Mouse (Mus musculus): ENCODE data around the gene Tef.

Tef gene

DNA sequence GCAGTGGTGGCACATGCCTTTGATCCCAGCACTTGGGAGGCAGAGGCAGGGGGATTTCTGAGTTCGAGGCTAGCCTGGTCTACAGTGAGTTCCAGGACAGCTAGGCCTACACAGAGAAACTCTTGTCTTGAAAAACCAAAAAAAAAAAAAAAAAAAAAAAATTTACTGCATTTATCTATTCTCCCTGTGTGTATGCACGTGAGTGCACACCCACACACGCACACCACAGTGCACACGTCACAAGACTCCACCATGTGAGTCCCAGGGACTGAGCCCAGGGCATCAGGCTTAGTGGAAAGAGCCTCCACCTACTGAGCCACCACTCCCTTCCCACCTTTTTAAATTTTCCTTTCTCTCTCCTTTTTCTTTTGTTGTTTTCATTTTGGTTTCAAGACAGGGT is 28.3 kb downstream of the Tef start:
- no peak for DNase-seq

DNA sequence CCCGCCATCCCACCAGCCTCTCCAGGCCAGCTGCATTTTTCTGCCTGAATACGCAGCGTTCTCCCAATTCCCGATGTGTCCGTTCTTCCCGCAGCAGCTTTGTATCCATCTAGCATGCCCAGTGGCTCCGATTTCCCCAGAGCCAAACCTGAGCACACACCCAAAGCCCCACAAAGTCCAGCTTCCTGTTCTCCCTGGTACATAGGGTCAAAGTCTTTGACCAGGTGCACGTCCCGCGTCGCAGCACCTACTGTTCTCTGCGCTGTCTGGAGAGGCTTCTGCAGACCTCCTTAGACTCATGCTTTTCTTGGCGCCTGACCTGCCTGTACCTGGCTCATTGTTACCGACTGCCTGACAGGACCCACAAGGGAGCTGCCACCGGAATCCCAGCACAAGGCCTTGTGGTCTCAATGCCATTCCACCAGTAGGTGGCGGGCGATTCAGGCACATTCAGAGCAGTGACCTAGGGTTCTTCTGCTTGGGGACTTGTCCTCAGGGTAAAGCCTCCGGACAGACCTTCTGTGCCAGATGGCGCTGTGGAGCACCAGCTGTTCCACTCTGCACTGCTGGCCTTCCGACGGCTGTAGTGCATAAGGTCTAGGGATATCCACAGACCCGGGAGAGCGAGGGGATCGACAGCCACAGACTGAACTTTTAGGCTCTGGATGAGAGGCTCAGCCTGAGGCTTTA is 29.1 kb downstream of the Tef start:
- peak; percentile 93 to 95 for DNase-seq

DNA sequence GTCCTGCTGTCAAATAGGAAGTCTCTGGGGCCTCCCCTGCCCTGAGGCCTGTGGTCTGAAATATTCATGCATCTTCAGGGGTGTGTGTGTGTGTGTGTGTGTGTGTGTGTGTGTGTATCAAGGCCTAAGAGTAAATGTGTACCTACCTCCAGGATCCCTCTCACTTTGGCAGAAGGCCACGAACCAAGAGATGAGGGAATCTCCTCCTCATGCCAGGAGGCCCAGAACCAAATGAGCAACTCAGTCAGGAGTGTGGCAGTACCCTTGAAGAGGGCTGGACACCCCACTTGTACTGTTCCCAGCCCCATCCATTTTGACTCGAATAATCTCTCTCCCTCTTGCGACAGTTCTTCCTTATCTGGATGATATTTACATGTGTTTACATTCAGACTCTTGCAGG is 30.0 kb downstream of the Tef start:
- peak in 1 of 2 experiments; percentile 36 for DNase-seq

DNA sequence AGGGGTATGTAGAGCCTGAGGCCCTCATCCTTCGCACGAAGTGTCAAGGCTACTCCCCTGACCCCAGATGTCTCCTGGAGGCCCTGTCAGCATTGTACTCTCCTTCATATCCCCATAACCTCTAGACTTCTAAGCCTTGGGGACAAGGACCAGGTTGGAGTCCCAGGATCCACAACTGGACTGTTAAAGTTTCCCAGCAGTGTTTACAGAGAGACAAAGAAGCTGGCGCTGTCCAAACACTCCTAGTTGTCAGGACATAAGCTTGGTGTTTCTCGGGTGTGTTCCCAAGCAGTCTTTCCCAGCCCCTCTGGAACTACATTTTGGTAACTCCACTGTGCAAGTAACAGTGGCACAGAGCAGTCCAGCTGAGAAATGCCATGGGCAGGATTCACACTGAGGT is 31.3 kb downstream of the Tef start:
- no peak for DNase-seq

DNA sequence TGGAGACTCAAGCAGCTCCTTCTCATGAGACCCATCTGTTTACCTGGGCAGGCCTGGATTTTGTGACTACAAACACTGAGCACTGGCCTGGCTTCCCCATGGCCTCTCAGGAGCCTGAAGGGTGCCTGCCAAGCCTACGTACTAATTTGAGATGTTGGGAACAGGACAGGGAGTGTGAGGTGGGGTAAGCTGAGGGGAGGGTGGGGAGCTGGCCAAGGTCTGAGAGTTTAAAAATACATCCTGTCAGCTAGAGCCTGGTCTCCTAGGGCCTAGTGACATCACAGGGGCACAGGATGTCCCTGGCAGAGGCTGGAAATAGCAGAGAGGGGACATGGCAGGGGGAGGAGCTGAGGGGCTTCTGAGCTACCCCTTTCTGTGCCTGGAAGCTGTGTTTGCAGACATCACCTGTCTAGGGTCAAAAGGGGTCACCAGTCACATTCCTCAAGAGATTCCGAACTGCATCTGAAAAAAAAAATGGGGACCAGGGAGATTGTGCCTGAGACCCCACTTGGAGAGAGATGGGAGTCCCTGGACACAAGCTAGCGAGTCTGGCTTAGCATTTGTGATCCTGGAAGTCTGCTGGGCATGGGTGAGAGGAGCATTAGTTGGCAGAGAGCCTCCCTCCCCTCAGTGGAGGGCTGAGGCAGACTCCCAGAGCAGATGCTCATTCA is 32.1 kb downstream of the Tef start:
- DNase-seq: peak in 1 of 2 experiments; percentile 51

DNA sequence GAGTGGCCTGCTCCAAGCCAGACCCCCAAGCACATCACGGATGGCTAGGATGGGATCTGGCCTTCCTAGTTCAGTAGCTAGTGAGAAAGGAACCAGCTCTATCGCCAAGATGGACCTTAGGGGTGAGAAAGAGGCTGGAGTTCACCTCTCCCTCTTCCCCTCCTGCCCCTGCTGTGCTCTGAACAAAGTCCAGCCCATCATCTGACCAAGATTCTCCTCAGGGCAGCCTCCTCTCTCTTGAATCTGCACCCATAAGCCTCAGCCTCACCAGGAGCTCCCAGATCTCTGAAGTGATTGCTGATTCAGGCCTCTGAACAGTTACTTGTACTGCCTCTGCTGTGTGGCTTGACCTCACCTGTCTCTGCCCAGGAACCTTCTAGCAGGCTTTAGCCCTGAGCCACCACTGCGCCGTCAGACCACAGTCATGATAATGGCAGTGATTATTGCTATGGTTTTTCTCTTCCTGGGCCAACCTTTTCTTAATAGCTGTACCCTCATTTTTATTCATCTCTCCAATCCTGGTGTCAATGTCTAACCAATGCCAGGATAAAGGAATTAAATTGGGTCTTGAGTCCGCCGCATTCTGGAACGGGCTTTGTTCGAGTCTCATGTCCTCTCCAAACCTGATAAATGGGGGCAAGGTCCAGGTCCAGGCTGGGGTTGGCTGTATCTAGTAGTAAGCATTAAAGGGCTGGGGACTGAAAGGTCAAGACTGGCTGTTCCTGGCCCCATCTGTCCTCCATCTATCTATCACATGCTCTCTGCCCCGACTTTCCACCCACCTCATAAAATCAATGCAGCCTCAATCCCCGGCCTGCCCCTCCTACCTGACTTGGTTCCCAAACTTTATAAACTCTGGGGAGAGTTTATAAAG is 33.0 kb downstream of the Tef start:
- DNase-seq: no peak

DNA sequence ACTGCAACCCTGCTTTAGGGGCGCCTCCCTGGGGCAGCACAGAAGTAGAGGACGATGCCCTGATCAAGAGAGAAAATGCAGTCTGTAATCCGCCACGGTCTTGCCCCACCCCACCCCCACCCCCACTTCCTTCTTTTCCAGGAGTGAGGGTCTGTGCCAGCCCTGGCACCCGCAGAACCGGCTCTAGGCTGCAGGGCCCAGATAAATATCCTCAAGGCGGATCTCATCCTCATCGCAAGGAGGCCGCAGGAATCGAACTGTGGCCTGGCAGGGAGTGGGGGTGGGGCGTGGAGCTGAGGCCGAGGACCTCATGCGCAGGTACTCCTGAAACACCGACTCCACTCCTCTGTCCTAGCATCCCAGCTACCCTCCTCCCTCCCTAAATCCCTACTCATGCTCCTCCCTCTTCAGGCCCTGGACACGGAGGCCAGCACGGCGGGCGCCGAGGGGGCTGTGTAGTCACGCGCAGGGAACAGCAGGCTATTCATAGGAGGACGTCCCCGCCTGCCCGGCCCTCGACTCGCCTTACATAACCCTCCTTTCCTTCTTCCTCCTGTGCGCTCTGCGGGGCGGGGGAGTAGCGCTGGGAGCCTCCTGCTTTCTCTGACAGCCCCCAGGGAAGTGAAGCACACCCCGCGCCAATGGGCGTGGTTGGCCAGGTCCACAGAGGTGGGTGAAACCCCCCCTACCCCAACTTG is 34.1 kb downstream of the Tef start:
- peak; percentile 93 to 96 for DNase-seq

DNA sequence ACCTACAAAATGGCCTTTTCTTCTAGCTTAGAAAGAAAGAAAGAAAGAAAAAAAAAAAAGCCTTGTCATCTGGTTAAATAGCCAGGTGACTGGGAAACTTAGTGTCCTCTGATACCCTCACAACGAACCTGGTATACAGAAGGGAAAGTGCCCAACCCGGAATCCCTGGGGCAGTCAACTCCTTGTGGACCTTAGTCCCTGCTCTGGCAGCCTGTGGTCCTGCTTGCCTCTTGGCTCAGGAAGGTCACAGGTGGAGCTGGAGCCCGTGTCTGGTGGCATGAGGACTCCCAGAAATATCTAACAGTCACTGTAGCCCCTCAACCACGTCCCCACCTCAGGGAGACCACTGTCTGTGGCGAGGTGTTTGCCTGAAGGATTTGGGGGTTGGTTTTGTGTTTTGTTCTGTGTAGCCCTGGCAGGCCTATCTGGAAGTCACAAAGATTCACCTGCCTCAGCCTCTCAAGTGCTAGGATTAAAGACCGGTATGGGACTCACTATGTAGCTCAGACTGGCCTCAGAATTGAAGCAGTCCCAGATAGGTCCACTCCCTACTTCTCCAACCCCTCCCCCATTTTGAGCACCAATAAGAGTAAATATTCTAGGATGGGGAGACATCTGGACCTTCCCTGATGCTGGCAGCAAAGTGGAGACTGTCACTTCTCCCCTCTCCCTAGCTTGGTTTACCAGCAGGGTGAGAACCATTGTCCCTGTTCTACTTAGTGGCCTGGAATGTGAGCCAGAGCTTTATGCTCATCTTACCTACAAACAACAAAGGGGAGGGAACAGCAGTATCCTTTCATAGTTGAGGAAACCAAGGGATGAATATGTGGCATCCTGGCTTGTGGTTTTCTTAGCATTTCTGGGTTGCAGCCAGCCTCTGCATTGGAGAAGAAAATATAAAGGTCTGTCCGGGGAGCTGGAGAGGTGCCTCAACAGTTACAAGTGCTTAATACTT is 35.0 kb downstream of the Tef start:
- DNase-seq: no peak

DNA sequence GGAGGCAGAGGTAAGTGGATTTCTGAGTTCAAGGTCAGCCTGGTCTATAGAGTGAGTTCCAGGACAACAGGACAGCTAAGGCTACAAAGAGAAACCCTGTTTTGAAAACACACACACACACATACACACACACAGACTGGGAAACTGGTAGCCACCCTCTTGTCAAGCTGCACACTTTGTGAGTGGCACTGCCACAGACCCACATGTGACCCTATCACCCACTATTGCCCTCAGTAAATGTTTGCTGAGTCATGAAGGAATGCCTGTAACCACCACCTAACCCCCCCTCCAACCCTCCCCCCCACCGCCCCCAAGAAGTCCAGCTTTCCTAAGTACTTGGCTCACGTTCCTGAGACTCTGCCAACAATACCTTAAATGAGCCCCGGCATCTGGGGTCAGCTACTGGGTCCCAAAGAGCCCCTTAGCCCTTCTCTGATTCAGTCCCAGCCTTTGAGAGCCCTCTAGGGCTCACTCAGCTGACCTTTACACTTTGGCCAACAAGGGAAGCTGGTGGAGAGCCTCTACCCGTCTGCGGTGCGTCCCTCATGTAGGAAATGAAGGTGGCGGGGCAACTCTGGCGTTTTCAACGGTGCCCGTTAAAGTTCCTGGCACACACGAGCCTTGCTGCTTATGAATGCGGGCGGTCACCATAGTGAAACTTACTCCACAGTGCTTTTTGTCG is 36.5 kb downstream of the Tef start:
- DNase-seq: peak; percentile 64 to 78

DNA sequence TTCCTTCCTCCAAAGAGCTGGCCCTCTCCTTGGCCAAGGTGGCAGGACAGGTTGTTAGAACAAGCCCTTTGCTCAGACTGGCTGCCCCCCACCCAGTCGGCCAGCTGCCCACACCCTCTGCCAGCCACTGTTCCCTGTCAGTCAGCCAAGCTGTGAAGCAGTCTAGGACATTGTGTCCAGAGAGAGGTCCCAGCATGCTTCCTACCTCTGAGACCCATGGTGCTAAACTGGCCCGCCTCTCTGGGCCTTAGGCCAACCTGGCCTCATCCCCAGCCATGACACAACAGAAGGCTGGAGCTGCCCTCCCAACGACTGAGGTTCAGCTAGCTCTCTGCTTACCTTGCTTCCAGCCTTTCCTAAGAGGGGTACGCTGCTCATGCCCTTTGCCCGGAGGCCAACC is 37.4 kb downstream of the Tef start:
- DNase-seq: peak; percentile 92 to 96

DNA sequence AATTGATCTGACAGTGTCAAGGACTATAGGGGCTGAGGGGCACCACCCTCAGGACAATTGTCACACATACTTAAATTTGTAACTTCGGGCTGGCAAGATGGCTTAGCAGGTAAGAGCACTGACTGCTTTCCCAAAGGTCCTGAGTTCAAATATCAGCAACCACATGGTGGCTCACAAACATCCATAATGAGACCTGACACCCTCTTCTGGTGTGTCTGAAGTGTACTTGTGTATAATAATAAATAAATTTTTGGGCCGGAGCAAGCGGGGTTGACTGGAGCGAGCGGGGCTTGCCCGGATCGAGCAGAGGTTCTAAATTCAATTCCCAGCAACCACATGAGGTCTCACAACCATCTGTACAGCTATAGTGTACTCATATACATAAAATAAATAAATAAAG is 38.1 kb downstream of the Tef start:
- DNase-seq: no peak

DNA sequence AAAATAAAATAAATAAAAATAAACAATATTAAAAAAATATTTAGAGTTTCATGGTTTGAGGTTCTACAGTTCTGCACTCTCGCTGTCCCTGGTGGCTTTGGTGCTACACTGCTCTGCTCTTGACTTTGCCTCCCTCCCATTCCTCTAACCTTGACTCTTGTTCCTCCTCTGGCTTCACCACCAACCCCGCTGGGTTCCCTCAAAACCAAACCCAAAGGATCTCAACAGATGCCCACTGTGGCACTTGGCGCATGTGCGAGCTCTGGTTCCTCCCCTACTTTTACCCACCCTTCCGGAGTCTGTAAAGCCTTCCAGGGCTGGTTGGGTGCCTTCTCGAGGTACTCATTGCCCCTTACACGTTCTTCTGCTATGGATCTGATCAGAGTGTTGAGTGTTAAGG is 40.1 kb downstream of the Tef start:
- no peak for DNase-seq

DNA sequence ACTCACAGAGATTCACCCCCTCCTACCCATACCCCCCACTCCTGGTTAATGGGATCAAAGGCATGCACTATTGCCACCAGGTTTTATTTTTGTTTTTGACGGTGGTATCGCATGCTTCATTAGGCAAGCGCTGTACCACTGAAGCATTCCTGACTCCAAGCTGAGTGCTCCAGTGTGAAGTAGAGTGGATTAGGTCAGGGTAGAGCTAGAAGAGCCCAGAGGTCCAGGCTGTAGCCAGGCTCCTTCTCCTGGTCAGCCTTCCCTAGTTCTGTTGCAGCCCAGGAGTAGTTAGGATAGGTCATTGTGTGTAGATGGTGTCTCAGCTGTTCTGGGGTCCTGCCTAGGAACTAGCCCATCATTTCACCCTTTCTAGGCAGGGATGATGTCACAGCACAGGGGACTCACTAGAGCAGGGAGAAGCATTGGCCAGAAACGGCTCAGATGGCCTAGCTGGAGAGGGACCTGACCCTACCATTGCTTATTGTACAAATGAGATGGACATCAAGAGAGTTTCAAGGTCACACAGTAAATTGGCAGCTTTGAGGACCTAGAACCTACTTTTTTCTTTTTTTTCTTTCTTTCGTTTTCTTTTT is 42.9 kb downstream of the Tef start:
- no peak for DNase-seq

DNA sequence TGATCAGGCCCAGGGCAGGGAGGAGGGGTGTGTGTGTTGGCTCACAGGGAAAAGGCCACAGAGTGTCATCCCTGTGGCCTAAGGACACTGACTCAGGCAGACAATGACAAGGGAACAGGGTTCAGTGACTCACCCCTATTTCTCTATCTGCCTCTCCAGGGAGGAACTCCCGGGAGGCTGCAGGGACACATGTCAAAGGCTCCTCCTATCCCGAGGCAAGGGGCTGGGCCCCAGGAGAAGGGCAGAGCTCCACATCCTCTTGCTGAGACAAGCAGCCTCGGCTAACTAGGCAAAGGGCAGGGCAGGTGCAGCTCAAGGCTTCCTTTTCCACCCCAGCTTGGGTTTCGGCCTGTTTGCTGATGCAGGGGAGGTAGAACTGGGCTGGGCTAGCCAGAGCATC is 43.5 kb downstream of the Tef start:
- peak; percentile 53 to 57 for DNase-seq

DNA sequence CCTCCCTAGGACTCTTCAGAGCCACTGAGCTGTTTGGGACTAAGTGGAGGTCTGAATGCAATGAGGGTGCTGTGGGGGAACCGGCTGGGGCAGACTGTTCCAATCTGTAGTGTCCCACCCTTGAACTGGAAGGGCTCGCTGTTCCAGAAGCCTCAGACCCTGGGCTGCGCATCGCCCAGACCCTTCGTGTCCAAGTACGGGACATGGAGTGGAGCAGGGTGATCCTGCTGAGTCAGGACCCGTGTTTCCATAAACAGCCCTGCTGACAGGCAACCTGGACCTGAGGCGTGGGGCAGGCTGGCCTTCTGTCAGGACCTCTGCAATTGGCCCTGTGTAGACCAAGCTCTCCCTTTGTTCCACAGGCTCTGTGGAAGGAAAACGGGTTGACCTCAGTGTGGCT is 44.5 kb downstream of the Tef start:
- DNase-seq: no peak

DNA sequence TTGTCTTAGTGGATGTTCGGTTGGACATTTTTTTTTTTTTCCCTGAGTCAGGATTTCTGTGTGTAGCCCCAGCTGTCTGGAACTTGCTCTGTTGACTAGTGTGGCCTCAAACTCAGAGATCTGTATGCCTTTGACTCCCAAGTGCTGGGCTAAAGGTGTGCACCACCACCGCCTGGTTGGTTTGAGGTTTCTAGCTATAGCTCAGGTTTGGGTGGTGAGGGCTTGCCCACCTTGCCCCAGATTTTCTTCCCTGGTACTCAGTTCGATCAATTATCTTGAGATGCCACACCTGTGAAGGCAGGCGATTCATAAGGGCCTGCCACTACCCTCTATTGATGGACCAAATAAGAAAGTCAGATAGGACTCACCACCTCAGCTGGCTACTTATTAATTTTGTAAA is 44.9 kb downstream of the Tef start:
- no peak for DNase-seq

DNA sequence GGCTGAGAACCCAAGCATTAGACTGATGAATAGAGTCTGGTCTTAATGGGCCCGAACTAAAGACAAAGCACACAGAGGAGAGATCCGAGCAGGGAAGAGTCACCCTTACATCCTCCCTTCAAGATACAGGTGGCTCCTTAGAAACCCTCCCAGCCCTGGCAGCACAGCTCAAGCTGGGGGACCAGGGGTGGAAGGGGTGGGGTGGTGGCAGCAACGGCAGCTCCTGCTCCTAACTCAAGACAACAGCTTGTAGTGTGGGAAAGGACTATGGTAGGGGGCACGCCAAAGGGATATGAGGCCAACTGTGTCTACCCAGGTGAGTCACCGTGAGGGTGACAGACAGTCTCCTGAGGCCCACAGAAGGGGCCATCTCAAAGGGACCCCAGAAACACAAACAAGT is 45.6 kb downstream of the Tef start:
- no peak for DNase-seq

DNA sequence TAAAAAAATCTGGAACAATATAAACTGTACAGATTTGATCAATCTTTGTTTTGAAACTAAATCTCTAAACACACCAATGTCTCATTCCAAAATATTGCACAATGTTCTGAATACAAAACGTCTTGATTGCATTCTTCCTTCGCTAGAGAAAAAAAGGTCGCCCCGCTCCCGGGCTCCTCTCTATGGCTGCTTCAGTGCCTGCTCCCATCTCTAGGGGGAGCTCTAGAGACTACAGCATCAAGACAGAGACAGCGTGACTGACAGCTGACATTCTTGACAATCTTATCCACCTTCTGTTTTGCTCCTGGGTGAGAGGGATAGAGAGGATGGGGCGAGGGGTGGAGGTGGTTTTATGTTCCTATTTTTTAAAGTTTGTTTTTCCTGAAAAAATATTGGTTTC is 46.1 kb downstream of the Tef start:
- DNase-seq: peak; percentile 71 to 81

DNA sequence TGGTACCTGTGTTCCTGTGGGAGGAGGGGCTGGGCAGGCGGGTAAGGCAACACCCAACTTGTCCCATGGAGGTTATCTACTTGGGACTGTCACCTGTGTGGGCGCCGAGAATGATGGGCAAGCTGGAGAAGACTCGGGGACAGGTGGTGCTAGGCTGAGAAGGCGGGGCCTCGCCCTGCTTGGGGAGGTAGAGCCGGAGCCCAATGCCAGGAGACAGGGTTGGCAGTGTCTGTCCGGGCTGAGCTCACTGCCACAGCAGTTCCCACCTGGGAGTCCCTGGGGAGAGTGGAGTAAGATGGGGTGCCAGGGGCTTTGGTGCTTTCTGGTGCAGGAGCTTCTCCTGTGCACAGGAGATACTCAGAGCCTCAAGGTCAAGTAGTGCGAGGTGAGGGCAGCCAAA is 46.9 kb downstream of the Tef start:
- no peak for DNase-seq

DNA sequence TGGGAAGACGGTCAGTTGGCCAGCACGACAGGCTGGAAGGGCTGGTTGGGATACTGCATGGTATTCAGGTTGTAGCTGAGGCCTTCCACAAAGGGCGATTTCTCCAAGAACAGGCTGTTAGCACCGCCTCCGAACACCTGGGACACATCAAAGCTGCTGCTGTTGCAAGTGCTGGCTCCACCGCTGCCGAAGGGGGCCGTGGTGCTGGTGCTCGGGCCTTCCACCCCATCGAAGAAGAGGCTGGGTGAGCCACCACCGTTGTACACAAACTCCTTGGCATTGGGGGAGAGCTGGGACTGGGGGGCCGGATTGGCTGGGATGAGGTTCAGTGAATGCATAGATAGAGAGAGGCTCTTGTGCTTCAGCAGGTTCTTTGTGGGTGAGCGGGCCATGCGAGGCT is 48.5 kb downstream of the Tef start:
- no peak for DNase-seq

DNA sequence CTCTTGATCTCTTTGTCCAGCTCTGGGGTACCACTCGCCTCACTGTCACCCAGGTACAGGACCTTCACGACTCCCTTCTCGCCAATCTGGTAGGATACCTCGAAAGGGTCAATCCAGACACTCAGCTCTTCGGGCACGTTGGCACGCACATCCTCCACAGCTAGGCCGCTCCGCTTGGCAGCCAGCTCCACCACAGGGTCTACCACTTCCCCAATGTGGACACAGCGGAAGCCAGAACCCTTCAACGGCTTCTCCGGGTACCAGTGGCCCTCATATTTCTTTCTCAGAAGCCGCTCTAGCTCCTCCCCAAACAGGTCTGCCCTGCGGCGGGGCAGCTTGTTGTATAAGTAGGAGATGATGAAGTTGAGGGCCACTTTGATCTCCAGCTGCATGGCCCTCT is 49.2 kb downstream of the Tef start:
- DNase-seq: no peak

Measured in lung, adult 18-20 months (tissue).